Mouse (Mus musculus) lung, adult 2 months (tissue): Measurements from ENCODE around the gene Zfyve16.

Experiments used
- CTCF ChIP-seq: fragments of 200-500 bp; IDR thresholded peaks from 2 replicates; pipeline ENCODE4 v1.5.1; 2011; ENCODE audit warnings: mild to moderate bottlenecking, low read length, control low read depth; ENCODE audit not compliant: insufficient read depth
- POLR2A ChIP-seq: fragments of 200-500 bp; IDR thresholded peaks from 2 replicates; pipeline ENCODE4 v1.6.1; 2011; ENCODE audit warnings: low read depth, mild to moderate bottlenecking, control low read depth, low read length, borderline replicate concordance; ENCODE audit errors: extremely low read depth

DNA sequence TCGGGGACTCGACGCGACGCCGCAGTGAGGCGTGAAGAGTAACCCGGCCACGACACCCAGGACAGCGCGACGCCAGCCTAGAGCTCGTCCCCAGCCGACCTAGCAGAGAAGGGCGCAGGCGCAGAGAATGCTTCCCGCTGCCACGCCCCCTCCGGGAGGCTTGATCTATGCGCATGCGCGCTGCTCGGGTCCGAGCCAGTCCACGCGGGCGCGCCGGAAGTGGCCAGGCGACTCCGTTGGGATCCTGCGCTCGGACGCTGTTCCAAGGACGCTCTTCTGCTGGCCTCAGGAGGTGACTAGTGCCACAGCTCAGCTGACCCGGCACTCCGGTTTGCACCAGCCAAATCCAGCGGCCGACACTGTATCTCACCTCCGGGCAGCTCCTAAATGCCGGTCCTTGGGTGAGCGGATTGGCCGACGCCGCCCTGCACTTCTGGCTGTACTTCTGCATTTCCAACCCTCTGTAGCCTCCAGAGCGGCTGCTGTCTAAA is at the start of gene Zfyve16:
- TF ChIP-seq CTCF (no peak), POLR2A (no peak; the same call in 1 of the 2 replicates)
